Mouse (Mus musculus) small intestine, adult 2 months (tissue): ENCODE data around the gene Stambpl1.

ENCODE experiments used
- CTCF ChIP-seq: fragments of 200-500 bp; IDR thresholded peaks from 2 replicates; pipeline ENCODE4 v1.5.1; 2012; ENCODE audit warnings: low read depth, mild to moderate bottlenecking, control low read depth, inconsistent platforms, low read length, moderate library complexity, mixed read lengths; ENCODE audit not compliant: insufficient replicate concordance, insufficient read length; ENCODE audit errors: extremely low read depth
- POLR2A ChIP-seq: fragments of 200-500 bp; IDR thresholded peaks from 2 replicates; pipeline ENCODE4 v1.6.1; 2012; ENCODE audit warnings: low read depth, mild to moderate bottlenecking, control low read depth, inconsistent platforms, low read length, moderate library complexity

DNA sequence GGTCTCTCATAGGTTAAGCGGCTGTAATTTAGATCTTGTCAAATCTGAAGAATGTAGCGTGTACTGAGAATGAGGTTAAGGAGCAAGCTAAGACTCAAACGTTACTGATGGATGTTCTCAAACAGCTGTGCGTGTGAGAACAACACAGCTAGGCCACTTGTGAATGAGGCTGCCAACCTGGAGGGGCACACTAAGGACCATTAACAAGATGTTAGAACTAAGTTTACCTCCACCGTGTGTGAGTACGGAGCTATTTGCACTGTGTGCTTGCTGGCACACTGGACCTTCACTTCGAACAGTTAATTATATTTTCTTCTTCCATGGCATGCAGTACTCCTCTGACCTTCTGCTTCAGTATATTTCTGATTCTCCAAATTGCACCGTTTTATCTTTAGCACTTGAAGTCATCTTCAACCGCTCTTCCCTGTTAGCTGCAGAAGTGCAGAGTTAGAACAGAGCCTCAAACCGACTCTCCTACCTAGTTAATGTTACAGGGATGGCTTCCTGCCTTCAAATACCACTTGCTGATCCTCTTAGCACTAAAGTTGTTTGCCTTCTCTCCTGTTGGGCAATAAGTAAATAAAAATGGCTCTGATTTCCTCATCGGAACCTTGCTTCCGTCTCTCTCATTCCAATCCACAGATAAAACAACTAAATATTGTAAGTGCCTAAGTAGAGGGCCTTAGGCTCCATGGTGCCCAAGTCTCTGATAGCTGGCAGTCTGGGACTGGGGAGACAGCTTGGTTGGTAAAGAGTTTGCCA, 20.6 kb downstream of the Stambpl1 start:
- TF ChIP-seq POLR2A = no peak
- no peak for TF ChIP-seq CTCF
